Mouse (Mus musculus) T-cell, adult 2 months (primary cell): Measurements from ENCODE around the gene Rnf13.

Experiments
- DNase-seq: peaks from one replicate; pipeline ENCODE4 v3.0.0; 2022; ENCODE audit warnings: low spot score

Gene Rnf13

DNA sequence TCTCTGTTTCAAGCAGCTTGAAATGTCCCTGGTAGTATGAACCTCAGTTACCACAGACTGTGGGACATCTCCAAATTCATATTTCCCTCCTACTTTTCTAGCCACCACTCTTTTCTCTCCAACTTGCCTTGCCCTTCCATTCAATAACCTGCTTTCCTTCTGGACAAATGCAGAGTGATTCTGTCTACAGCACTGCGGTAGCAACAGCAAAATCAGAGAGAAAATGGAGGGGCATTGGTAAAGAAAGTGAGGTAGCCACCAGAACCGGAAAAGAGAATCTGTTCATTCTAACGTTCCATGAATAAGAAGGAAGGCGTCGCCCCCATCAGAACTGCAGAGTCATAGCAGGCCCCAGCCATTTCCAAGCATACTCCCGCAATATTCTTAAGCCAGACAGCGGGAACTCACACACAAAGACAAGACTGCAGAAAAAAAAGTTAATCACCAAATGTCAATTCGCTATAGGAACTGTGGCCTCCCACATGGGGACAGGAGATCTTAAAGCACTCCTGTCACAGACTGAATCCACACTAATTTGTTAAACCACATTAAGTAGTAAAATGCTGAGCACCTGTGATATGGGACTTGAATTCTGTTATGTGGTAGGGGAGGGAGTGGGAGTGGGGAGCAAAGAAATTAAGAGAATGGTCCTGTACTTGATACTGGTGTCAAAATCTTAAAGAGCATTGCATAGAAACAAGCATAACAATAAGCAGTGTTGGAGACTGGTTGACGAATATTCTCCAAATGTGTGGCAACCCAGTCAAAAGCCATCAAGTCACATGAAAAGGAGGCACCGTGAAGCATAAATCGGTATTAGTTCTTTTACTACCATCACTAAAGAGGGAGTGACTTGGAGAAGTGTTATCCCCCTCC lies 110.2 kb downstream of the Rnf13 start:
- DNase-seq, result no peak

DNA sequence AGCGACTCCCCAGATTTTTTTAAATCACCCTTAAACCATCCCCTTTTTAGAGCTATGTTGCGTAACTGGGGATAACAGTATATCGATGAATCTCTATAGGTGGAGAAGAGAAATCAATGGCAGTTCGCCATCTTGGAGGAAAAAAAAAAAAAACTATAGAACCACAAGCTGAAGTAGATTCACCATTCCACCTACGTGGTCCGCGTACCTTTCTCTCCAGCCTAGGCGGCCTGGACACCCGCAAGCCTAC lies 110.7 kb downstream of the Rnf13 start:
- DNase-seq, result no peak

- peak; percentile 39 for DNase-seq
These were observed 111.3 kb downstream of the Rnf13 start for GRCm38 (mm10) chr3:57846912-57847759.

DNA sequence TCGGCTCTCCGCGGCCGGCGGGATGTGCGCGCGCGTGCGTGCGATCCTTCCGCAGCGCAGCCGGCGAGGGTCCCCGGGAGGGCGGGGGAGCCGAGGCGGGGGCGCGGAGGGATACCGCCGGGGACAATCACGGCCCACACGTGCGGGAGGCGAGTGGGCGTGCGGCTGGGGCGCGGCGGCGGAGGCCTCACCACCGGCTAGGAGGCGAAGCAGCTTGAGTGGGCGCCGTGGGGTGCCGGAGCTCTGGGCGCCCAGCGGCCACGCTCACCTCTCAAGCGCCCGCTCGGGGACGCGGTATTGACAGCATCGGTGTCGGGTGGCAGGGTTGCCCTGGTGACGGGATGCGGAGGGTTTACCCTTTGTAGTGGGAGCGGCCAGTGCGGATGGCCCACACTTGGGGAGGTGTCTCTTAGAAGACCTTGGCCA lies 111.9 kb downstream of the Rnf13 start, which contains the start of gene Pfn2:
Gene Pfn2, minus strand, starts transcription at position 320 of the 426 bp plus-strand sequence.
- DNase-seq, result peak; percentile 59

GRCm38 (mm10) chr3:57882945-57883344 lies 147.1 kb downstream of the Rnf13 start:
- no peak for DNase-seq
